Mouse (Mus musculus): ENCODE results near the gene Xrra1. TPM values are rescaled to one million over a fixed set of nuclear protein-coding genes. Genes with fewer than 3 reads are reported as not detected.

Gene Xrra1
- total RNA-seq, 2 experiments from 2014 or later: 2.5 to 2.6 TPM

DNA sequence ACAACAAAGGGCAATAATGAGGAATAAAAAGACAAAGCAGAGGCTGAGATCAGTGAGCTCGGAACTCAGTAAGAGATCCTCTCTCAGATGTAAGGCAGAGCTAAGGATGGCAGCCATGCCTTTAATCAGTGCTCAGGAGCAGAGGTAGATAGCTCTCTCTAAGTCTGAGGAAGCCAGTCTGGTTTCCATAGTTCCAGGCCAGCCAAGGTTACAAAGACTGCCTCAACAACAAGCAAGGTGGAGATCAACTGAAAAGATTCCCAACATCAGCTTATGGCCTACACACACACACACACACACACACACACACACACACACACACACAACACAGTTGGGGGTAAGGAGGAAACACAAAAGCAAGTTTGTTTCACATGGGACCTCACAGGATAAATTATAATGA lies 7.8 kb upstream of the Xrra1 start:
- DNase-seq: no peak

DNA sequence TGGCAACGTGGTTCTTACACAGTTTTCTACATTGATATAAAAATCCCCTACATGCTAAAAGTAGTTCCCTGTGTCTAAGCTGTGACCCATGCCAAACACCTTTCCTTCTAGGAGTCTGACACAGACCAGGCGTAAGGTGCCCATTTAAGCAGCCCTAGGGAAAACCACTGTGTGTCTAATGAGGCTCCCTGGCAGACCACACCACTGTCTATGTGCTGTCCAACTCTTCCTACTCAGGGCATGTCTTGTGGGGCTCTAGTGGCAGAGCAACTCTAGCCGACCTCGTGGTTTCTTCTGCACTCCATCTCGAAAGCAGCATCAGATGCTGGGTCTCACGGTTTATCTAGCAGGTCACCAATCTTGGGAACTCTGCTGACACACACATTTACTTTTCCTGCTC lies 7.3 kb upstream of the Xrra1 start:
- no peak for DNase-seq

DNA sequence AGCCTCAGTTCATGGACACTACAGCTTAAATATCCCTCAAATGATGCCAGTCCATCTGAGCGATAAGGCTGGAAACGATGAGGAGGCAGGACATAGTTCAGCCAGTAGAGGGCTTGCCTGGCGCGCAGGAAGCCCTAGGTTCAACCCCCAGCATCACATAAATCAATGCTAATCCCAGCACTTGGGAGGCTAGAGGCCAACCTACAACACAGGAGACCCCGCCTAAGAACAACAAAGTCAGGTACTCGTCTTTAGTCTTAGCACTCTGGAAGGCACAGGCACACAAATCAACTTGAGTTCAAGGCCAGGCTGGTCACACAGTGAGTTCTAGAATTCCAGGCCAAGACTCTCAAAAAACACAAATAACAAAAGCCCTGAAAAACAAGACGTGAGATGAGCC lies 5.6 kb upstream of the Xrra1 start:
- peak; percentile 16 for DNase-seq

DNA sequence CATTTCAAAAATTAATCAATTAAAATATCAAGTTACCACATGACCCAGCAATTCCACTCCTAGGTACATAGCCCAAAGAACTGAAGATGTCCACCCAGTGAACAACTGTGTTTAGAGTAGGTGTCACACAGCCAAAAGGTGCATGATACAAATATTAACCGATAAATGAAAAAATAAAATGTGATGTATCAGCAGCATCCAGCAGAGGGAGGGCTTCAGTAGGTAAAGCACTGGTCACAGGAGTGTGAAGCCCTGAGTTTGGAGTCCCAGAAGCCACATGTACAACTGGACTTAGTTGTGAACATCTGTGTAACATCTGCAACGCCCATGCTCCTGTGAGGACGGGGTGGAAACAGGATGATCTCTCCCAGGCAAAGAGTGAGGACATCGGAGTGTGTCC lies 4.6 kb upstream of the Xrra1 start:
- DNase-seq: no peak

DNA sequence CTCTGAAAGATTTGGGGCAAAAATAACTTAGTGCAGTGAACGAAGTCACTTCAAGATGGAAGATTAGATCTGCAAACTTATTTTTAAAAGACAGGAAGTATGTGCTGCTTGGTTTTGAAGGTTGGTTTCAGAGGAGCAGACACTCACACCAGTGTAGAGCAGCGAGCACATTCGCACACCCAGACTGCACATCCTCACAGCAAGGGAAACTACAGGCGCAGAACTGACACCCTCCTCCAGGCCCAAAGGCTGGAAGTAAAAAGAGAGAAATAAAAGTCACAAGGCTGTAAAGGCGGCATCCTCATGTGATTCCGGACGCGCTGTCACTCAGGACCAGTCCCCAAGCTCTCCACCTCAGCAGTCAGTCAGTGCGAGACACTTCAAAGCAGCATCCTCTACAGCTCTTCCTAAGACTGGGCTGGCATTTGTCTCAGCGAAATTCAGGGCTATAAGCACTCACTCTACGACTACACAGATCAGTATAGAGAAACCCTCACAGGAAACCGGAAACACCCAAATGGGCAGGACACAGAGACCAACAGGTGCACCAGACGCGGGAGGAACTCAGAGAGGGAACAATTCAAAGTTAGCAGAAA lies 2.6 kb upstream of the Xrra1 start:
- DNase-seq: no peak

DNA sequence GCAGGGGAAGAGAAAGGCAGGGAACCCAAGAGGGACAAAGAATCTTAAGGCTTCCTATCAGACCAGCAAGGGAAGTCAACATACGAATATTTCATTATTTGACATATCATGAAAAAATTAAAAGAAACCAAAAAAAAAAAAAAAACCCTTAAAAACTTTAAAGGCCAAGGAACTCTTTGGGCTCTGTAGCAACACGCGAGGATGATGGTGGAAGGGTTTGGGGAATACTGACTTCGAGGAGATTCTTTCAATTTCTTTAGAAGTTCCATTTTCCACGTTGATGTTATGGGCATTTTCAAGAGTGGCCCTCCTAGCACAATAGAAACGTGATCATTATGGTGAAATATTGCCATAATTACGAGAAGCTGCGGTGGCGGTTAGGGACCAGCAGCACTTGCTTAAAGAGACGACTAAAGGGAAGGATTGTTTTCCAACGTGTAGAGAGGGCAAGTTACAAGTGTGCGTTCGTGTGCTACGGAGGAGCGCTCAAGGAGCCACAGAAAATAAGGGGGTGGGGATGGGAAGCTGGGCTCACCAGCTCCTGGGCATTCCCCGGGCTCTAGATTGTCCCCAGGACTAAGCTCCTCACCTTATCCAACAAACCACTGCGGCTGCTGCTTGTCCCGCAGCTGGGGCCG lies 622 bp upstream of the Xrra1 start:
- DNase-seq: no peak

DNA sequence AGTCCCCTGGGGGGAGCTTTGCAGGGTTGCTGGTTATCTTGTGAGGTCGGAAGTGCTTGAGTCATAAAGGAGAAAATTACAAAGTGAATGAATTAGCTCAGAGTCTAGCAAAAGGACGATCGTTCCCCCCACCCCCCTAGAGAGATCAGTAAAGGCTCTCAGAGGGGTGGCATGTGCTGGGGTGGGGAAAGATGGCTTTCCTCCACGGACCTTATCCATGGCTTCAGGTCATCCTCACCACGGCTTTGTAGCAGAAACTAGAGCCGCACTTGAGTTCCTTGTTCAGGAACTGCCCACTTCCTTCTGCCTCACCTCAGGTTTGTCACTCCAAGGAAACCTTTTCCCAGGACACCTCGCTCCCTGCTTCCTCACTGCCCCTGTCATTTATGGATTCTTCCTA lies 4.4 kb downstream of the Xrra1 start, which contains the start of gene Spcs2:
Gene Spcs2 (minus strand): TSS at position 101 of the 400 bp plus-strand sequence.
- DNase-seq: no peak

DNA sequence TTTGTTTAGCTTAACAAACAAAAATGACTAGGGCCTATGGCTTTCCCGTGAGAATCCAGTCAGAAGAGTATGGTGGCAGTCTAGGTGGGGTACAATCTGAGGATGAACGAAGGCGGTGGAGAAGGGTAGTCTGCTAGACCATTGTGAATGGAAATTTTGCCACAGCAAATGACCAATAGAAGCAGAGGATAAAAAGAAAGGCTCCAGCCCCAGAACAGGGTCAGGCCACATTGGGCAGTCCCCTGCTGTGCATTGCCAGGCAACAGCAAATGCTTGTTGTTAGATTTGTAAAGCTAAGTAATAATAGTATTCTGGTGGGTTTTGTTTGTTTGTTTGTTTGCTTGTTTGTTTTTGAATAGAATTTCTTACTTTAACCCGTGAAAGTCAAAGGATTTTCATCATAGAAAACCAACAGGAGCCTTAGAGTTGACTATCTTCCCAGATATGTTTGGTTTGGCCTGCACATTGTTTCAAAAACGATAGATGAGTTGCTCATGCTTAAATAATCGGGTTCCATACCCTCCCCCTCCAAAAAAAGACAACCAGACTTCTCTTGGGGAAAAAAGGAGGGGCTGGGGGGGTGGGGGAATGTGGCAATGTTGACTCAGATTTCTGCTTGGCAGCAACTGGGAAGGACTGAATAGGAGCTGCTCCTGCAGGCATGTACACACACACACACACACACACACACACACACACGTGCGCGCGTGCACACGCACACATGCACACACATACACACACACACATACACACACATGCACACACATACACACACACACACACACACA lies 5.5 kb downstream of the Xrra1 start:
- no peak for DNase-seq

DNA sequence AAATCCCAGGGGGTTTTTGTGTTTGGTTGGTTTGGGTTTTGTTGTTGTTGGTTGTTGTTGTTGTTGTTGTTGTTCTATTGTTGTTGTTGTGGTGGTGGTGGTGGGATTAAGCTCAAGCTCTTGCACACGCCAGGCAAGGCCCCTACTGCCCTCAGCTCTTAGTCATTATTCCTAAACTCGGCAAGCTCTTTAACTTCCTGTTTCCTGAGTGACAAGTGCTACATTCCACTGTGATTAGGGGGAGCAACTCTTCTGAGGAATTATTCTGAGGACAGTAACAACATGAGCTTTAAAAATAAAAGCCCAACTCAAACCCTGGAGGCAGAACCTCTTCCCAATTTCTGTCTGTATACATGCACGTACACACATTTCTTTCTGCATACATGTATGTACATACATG lies 6.3 kb downstream of the Xrra1 start:
- DNase-seq: no peak

DNA sequence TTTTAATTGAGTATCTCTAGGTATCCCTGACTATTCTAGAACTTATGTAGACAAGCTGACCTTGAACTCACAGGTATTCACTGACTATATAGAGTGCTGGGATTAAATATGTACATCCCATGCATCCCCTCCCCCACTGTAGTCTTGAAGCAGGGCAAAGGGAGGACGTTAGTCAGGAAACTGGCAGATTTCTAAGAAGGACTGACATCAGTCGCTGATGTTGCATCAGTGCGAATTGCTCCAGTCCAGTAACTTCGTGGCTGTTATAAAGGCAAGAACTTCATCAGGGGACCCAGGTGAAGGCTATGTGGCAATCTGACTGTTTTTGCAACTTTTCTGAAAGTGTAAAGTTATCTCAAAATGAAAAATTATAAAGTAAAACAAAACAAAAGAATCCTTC lies 10.4 kb downstream of the Xrra1 start:
- no peak for DNase-seq

DNA sequence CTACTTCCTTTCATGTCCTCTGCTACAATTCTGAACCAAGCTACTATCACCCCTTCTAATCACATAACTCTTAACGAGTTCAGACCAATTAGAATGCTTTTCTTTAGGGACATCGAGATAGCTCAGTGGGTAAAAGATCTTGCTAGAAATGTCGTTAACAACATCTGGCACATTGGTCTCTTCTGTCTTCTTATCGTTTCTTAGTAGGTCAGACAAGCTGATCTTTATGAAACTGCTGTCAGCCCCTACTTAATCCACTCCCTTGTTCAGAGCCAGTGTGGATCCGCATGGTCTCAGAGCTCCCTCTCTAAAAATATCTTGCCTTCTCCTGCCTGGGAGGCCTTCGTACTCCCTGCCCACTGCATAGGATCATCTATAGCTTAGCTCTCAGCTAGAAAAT lies 15.0 kb downstream of the Xrra1 start:
- no peak for DNase-seq

DNA sequence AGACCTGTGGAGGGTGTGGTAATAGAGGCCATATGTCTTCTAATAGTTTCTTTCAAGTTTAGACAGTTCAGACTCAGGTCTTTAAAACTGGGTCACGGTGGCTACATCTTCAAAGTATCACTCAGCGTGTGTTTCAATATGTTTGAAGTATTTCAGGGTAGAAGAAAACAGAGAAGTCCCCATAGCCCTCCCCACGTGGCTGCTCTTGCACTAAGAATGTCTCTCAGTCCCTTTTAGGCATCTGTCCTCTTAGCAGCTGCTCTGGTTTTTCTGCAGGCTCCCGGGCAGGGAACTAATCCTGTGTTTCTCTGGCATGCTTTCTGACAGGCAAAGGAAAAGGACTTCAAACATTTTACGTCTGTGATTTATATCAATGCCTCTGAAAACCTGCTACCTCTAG lies 17.0 kb downstream of the Xrra1 start:
- DNase-seq: no peak

DNA sequence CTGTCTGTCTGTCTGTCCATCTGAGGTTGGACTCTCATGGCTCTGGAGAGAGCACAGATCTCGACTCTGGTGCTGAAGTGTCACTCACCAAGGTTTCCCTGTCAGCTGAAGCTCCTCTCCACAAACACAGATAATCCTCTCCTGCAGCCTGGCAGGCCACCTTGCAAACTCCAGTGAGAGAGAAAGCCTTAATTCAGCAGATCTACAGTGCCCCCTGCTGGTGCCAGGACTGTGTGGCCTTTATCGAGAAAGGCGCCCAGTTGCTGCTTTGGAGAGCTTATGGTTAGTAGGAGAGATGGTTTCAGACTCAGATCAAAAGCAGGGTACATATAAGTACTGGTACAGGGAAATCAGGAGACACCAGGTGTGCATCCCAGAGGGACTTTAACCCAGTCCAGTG lies 17.4 kb downstream of the Xrra1 start:
- DNase-seq: peak; percentile 90

DNA sequence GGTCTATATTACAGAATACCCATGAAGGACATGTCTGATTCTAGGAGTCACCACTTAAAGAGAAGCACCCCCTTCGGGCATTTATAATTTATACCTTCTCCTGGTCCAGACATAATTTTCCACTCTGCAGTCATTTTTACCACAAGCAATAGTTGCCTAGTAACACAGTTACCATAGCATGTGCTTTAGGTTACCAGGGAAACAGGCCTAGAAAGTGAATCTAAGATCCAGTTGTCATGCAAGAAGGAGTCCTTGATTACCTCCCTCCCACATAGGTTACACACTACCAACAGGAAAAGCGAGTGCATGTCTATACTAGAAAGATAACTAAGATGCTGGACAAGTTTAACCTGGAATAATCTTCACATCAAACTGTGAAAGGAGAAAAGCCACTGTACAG lies 19.3 kb downstream of the Xrra1 start:
- no peak for DNase-seq

DNA sequence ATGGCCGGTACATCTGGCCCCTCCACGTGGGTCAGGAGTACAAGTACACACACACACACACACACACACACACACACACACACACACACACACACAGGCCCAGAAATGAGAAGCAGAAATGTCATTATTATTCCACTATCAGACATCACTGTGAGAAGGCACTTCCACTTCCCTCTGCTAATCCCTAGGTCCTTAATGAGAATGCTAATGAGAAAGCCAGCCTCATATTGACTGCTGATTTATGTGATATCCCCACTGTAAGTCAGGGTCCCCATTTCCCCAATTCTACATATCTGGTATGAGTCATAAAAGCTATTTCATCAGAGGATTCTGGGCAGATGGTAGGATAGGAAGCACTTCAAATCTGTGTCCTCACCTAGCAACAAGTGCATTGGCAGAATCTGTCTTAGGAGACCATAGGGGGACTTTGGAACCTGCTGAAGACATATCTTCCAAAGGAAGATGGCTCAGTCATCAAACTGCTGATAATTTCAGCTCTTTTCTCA lies 28.4 kb downstream of the Xrra1 start:
- DNase-seq: no peak

DNA sequence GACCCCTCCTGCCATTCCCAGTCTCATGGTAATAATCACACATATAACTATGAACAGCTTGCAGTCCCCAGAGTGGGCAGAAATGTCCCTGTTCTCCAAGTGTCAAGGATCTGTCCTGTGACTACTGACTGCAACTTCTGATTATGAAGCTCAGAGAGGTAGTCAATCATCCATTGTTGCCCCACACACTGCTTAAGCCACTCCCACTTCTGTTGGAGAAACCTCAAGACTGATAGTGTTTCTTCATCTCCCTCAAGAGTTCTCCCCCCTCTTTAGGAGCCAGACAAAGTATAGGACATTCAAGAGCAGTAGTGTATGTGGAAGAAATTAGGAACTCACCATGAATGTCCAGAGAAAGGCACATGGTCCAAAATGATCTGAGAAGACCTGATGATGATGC lies 28.8 kb downstream of the Xrra1 start:
- DNase-seq: no peak

DNA sequence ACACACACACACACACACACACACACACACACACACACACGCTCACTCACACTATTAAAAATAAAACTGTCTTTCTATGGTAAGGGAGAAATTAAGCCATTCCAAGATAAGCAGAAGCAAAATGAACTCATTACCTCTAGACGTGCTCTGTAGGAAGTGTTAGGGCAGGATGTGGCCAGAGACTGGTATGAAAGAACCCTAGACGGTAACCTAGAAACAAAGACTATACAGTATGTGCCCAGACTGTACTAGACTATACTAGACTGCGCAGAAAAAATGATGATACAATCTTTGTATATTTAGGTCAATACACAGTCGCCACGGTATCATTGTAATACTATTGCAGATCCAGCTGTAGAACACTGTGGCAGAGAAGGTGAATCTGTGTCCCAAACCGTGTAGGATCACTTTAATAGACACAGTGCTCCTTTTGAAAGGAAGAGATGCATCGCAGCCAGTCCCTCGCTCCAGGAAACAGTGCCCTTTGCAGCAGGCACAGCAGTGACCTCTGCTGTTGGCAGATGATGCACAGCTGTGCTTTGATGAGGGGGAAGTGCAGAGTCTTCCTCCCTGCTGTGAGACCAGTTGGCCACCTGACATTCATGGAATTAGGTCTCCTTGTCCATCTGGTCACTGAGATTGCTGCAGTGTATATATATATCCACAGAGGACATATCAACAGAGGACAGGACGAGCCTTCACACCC lies 30.4 kb downstream of the Xrra1 start:
- DNase-seq: no peak

DNA sequence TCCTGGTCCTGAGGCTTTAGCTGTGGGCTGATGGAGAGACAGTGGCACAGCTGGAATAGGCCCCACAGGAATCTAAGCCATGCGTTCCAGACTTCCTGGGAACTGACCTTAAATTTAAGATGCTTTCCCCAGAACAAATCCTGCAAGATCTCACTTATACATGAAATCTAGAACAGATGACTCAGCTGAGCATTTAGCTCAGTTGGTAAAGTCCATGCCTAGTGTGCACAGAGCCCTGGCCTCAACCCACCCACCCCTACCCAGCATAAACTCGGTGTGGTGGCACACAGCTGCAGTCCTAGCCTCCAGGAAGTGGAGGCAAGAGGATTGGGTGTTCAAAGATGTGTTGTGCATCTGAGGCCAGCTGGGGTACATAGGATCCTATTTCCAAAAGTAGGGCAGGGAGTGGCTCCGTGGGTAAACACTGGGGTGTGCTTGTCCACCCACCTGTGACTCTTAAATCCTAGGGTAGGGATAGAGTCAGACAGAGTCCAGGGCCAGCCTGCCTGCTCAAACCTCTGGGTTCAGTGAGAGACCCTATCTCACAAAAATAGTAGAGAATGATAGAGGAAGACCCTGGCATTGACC lies 31.3 kb downstream of the Xrra1 start:
- DNase-seq: no peak

DNA sequence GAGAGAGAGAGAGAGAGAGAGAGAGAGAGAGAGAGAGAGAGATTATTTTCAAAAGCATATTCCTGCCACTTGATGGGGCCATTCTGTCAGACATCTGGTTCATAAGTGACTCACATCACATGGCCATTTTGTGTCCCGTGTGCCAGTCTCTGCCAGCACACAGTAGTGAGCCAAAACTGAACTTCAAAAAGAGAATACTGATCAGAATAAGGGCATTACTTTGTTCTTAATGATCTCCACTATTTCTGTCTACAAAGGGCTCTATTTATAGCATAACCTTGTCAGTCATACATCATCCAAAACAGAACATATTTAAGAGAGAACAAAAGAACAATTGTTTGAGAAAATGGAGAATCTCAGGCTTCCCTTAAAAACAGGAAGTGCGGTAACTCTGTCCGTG lies 32.6 kb downstream of the Xrra1 start:
- no peak for DNase-seq

DNA sequence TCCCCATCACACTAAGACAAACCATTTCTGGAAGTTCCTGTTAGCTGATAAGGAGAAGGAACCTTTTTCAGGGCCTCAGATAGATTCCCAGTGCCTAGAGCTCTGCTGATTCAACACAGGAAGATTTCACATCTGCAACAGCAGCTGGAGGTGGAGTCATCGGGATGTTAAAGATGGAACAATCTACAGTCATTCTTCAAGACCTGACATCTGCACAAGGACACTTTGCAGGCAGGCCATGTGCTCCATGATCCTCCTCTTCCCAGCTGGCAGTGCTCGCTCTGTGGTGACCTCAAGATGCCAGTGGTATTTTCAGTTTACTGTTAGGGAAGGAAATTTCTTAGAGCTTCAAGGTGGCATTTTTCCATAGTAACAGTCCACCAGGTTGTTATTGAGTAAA lies 33.4 kb downstream of the Xrra1 start:
- peak; percentile 43 for DNase-seq

DNA sequence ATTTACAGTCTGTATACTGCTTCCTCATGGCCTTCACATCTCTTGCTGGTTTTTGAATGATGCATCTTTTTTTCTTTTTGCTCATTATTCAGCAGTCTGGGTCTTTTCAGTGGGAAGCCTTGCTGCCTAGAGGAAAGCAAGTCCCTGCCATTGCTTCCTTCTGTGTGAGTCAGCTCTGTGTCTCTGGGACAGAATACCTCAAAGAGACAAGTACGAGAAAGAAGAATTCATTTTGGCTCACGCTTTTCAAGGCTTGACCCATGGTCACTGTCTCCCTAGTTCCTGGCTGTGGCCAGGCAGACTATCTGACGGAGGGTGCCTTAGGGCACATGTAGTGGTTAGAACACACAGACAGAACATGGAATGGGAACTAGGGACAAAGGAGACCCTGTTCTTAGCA lies 35.1 kb downstream of the Xrra1 start:
- peak; percentile 46 for DNase-seq

DNA sequence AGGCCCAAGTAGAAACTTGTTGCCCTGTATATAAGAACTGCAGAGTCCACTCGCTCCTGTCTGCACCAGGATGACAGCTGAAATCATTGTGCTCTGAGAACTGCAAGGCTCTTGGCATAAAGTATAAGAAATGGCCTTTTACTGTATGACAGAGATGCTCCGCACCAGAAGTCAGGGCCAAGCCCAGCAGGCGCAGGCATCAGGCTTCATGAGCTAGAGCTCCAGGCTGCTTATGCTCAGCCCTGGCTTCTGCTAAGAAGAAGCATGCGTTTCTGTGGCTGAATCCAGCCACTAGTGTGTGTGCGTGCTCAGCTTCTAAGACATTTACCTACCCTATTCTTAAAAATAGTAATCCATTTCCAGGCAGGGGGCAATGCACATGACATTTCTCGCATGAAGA lies 35.6 kb downstream of the Xrra1 start:
- peak; percentile 49 for DNase-seq

DNA sequence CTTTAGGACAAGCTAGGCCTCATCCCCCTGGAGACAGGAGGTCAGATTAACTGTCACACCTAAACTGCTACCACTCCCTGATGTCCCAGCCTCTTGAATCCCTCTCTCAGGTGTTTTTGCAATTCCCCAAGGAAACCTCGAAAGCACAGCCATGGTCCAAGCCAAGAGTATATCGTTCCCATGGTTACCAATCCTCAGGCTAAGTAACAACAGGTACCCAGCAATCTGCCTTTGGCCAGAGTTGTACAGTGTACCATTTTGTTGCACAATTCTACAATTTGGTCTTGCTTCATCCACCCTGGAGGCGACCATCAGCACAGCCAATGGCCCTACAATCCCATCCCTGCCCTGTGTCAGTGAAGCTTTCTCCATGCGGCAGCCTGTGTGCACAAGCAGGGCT lies 38.0 kb downstream of the Xrra1 start:
- DNase-seq: no peak
